Mouse (Mus musculus): Measurements from ENCODE around the gene AC124108.1.

AC124108.1 gene

DNA sequence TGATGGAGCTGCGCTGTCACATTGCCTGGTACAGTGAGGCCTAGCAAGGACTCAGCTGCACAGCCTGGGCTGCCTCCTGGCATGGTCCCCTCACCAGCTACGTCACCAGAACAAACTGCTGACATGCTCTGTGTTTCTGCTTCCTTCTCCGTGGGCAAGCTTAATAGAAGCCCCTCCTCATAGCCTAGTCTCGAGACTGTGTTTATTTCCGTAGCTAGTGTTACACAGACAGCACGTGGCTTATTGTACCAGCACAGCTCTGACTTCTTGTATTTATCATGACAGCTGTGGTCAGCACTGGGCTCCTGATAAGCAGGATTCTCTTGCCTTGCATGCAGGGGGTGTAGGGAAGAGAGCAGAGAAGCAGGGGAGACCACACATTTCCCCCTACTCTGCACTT is 54.9 kb downstream of the AC124108.1 start:
- no peak for DNase-seq (ENCODE audit: low spot score)

DNA sequence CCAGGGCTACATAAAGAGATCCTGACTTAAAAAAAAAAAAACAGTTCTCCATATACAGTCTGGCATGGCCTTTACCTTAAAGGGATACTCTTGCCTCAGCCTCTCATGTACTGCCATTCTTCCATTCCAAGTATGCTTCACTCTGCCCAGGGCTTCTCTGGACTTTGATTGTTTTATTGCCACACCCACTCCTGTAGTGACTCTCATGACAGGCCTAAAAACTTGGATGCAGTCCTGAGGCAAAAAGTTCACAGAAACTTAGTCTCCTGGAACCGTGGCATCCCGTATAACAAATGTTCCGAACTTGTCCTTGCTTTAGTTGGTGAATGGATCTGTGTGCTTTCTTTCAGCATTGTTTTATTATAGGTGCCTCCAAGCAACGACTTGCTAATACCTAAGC is 55.4 kb downstream of the AC124108.1 start:
- no peak for DNase-seq (ENCODE audit: low spot score)

DNA sequence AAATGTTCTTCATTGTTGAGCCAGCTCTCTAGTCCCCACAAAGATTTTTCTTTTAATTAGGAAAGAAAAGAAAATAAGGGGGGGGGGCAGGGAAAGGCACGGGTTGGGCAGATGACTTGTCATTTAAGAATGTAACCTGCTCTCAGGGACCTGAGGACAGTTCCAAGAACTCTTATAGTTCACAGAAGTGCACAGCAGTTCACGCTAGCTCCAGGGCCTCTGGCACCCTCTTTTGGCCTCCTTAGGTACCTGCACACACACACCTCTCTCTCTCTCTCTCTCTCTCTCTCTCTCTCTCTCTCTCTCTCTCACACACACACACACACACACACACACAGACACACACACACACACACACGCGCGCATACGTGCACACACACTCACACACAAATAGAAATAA is 63.2 kb downstream of the AC124108.1 start:
- no peak for DNase-seq (ENCODE audit: low spot score)

Measured in urinary bladder, postnatal 14 days (tissue).